8 mouse cellular contexts compared by ENCODE assay signal in the genomic region with DNA sequence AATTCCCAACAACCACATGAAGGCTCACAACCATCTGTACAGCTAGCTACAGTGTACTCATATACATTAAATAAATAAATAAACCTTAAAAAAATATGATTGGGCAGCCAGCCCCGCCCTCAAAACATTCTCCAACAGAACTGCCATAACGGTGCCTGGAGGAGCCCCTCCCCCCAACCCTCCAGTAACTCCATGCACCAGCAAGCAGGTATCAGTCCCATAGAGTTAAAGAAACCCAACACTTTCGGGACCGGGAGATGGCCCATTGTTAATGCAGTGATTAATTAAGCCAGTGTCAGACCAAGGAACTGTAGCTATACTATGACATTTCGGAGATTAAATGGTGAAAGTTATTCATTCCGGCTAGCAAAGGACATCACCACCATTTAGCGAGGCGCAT. TPM values are rescaled to one million over a fixed set of nuclear protein-coding genes. Genes with fewer than 3 reads are reported as not detected.
DNase-seq lines count a peak whose midpoint lies in the region; ATAC-seq and TF ChIP-seq lines count a peak whose summit lies in the region.

No protein-coding gene starts in this region.

- peak overlapping the region; percentile 90; the same call in 1 of the 2 replicates for H3K27ac ChIP-seq in kidney, embryonic 14.5 days (ENCODE audit: low read depth, low read length)
- H3K27ac ChIP-seq in bone marrow macrophage, adult 2 months (ENCODE audit: insufficient read depth, low read depth, low read length), result no peak overlapping the region
- peak overlapping the region; percentile 90 for H3K27ac ChIP-seq in hindbrain, embryonic 10.5 days
- H3K27ac ChIP-seq in midbrain, embryonic 12.5 days (replicated peaks), result peak overlapping the region; percentile 76

- H3K9ac ChIP-seq in kidney, embryonic 14.5 days (ENCODE audit: low read depth, low read length), result peak overlapping the region; percentile 86
- H3K9ac ChIP-seq in midbrain, embryonic 12.5 days (replicated peaks), result peak overlapping the region; percentile 70

- H3K4me1 ChIP-seq in kidney, embryonic 14.5 days (ENCODE audit: control insufficient read depth, insufficient read depth, low read length), result peaks cover 4% of the 10 kb centered on the region; the same call in 1 of the 2 replicates
- peaks cover 3% of the 10 kb centered on the region for H3K4me1 ChIP-seq in bone marrow macrophage, adult 2 months (ENCODE audit: control insufficient read depth, insufficient read depth, low read length)
- H3K4me1 ChIP-seq in hindbrain, embryonic 10.5 days (replicated peaks), result peaks cover 16% of the 10 kb centered on the region
- H3K4me1 ChIP-seq in midbrain, embryonic 12.5 days, result peaks cover 10% of the 10 kb centered on the region

- peaks cover 41% of the 10 kb centered on the region for H3K36me3 ChIP-seq in kidney, embryonic 14.5 days (ENCODE audit: control insufficient read depth, insufficient read depth, low read length)
- H3K36me3 ChIP-seq in hindbrain, embryonic 10.5 days, result peaks cover 43% of the 10 kb centered on the region
- peaks cover 41% of the 10 kb centered on the region for H3K36me3 ChIP-seq in midbrain, embryonic 12.5 days

- H3K4me2 ChIP-seq in kidney, embryonic 14.5 days (replicated peaks; ENCODE audit: low read depth, low read length), result peak overlapping the region; percentile 64
- peak overlapping the region; percentile 77 for H3K4me2 ChIP-seq in midbrain, embryonic 12.5 days (replicated peaks)

- H3K9me3 ChIP-seq in kidney, embryonic 14.5 days (ENCODE audit: control insufficient read depth, low read length), result no peaks in the 10 kb centered on the region
- H3K9me3 ChIP-seq in hindbrain, embryonic 10.5 days, result no peaks in the 10 kb centered on the region
- H3K9me3 ChIP-seq in midbrain, embryonic 12.5 days, result no peaks in the 10 kb centered on the region

- H3K27me3 ChIP-seq in kidney, embryonic 14.5 days (ENCODE audit: control insufficient read depth, insufficient read depth, low read length), result no peaks in the 10 kb centered on the region
- H3K27me3 ChIP-seq in hindbrain, embryonic 10.5 days (ENCODE audit: insufficient read depth, poor library complexity, severe bottlenecking), result no peaks in the 10 kb centered on the region
- H3K27me3 ChIP-seq in midbrain, embryonic 12.5 days, result no peaks in the 10 kb centered on the region

- no peak for DNase-seq in kidney, adult 11 months
- DNase-seq in hindbrain, embryonic 10.5 days (ENCODE audit: low spot score), result no peak
- no peak for DNase-seq in left cerebral cortex, postnatal 25 days (ENCODE audit: low spot score in 2 of 2)
- no peak for DNase-seq in ovary, postnatal 36 days (ENCODE audit: low spot score)

- WGBS in kidney, embryonic 14.5 days, result 9% methylated on average over 8 of the region's 8 CpGs
- WGBS in hindbrain, embryonic 10.5 days, result 21% methylated on average over 8 of the region's 8 CpGs
- 17% methylated on average over 8 of the region's 8 CpGs for WGBS in midbrain, embryonic 12.5 days

- H3K4me3 ChIP-seq in kidney, embryonic 14.5 days (ENCODE audit: low read length), result peak overlapping the region; percentile 96
- H3K4me3 ChIP-seq in bone marrow macrophage, adult 2 months (ENCODE audit: insufficient read depth, low read length), result peak overlapping the region; percentile 92
- peak overlapping the region; percentile 91 for H3K4me3 ChIP-seq in hindbrain, embryonic 10.5 days
- peak overlapping the region; percentile 95 for H3K4me3 ChIP-seq in midbrain, embryonic 12.5 days

- no peak for ATAC-seq in kidney, embryonic 14.5 days (ENCODE audit: low FRiP score, low TSS enrichment)
- 0 out of 2 replicates have a peak, but pooled peaks have one; percentile 8 for ATAC-seq in midbrain, embryonic 12.5 days (ENCODE audit: low FRiP score, low read depth)
- no peak for ATAC-seq in megakaryocyte progenitor cell, adult 5-6 weeks (replicated peaks; ENCODE audit: poor library complexity)

- TF ChIP-seq CTCF in bone marrow macrophage, adult 2 months (IDR thresholded peaks at IDR 0.05; ENCODE audit: low read depth, low read length), result no peak

- TF ChIP-seq POLR2A in bone marrow macrophage, adult 2 months (IDR thresholded peaks at IDR 0.05; ENCODE audit: borderline replicate concordance, low read depth, low read length), result no peak

- intact Hi-C loops in left cerebral cortex, postnatal 25 days (cut with DNase I), result no loop called here

RNA-seq across cellular contexts. Expression of gene Rrp1, which starts 1.0 kb away (rescaled TPM):
- polyA plus RNA-seq in kidney, embryonic 14.5 days (2014; fragmentation: Nextera tagmentation; extraction: Ambion mirVana), result 228 and 265 TPM in 2 replicates
- polyA plus RNA-seq in bone marrow macrophage, adult 2 months (2012; ENCODE audit: insufficient read depth, insufficient read length, missing spikeins), result 138 and 145 TPM in 2 replicates
- polyA plus RNA-seq in hindbrain, embryonic 10.5 days (2016; fragmentation: Nextera tagmentation; extraction: Ambion mirVana), result 322 and 331 TPM in 2 replicates
- polyA plus RNA-seq in midbrain, embryonic 12.5 days (2016; fragmentation: Nextera tagmentation; extraction: Ambion mirVana), result 320 and 330 TPM in 2 replicates
- total RNA-seq in left cerebral cortex, postnatal 25 days (2021), result 100 to 1,000 TPM; 349 to 350 TPM
- total RNA-seq in megakaryocyte progenitor cell, adult 5-6 weeks (2015), result 56.7 and 60.6 TPM in 2 replicates
- total RNA-seq in megakaryocyte progenitor cell, adult 5-6 weeks (2017), result 336 and 416 TPM in 2 replicates

RNA-seq across cellular contexts. Expression of gene Cstb, which starts 13.6 kb away (rescaled TPM):
- 206 and 270 TPM in 2 replicates for polyA plus RNA-seq in kidney, embryonic 14.5 days (2014; fragmentation: Nextera tagmentation; extraction: Ambion mirVana)
- 742 and 743 TPM in 2 replicates for polyA plus RNA-seq in bone marrow macrophage, adult 2 months (2012; ENCODE audit: insufficient read depth, insufficient read length, missing spikeins)
- 117 and 129 TPM in 2 replicates for polyA plus RNA-seq in hindbrain, embryonic 10.5 days (2016; fragmentation: Nextera tagmentation; extraction: Ambion mirVana)
- polyA plus RNA-seq in midbrain, embryonic 12.5 days (2016; fragmentation: Nextera tagmentation; extraction: Ambion mirVana), result 112 and 114 TPM in 2 replicates
- 10 to 100 TPM; 39.5 to 42.4 TPM for total RNA-seq in left cerebral cortex, postnatal 25 days (2021)
- 48.9 and 56.0 TPM in 2 replicates for total RNA-seq in megakaryocyte progenitor cell, adult 5-6 weeks (2015)
- 41.9 and 51.4 TPM in 2 replicates for total RNA-seq in megakaryocyte progenitor cell, adult 5-6 weeks (2017)

RNA-seq across cellular contexts. Expression of gene Pdxk, which starts 52.9 kb away (rescaled TPM):
- 6.9 and 13.2 TPM in 2 replicates for polyA plus RNA-seq in kidney, embryonic 14.5 days (2014; fragmentation: Nextera tagmentation; extraction: Ambion mirVana)
- 112 and 121 TPM in 2 replicates for polyA plus RNA-seq in bone marrow macrophage, adult 2 months (2012; ENCODE audit: insufficient read depth, insufficient read length, missing spikeins)
- 10.0 and 11.1 TPM in 2 replicates for polyA plus RNA-seq in hindbrain, embryonic 10.5 days (2016; fragmentation: Nextera tagmentation; extraction: Ambion mirVana)
- 10.0 and 10.9 TPM in 2 replicates for polyA plus RNA-seq in midbrain, embryonic 12.5 days (2016; fragmentation: Nextera tagmentation; extraction: Ambion mirVana)
- total RNA-seq in left cerebral cortex, postnatal 25 days (2021), result 100 to 1,000 TPM; 109 to 122 TPM
- 24.7 and 28.1 TPM in 2 replicates for total RNA-seq in megakaryocyte progenitor cell, adult 5-6 weeks (2015)
- total RNA-seq in megakaryocyte progenitor cell, adult 5-6 weeks (2017), result 18.8 and 19.9 TPM in 2 replicates

RNA-seq across cellular contexts. Expression of gene Agpat3, which starts 59.6 kb away (rescaled TPM):
- polyA plus RNA-seq in kidney, embryonic 14.5 days (2014; fragmentation: Nextera tagmentation; extraction: Ambion mirVana), result 66.4 and 84.7 TPM in 2 replicates
- 36.8 and 39.8 TPM in 2 replicates for polyA plus RNA-seq in bone marrow macrophage, adult 2 months (2012; ENCODE audit: insufficient read depth, insufficient read length, missing spikeins)
- 40.1 and 47.2 TPM in 2 replicates for polyA plus RNA-seq in hindbrain, embryonic 10.5 days (2016; fragmentation: Nextera tagmentation; extraction: Ambion mirVana)
- polyA plus RNA-seq in midbrain, embryonic 12.5 days (2016; fragmentation: Nextera tagmentation; extraction: Ambion mirVana), result 58.2 TPM in 2 replicates
- 100 to 1,000 TPM; 258 to 277 TPM for total RNA-seq in left cerebral cortex, postnatal 25 days (2021)
- total RNA-seq in megakaryocyte progenitor cell, adult 5-6 weeks (2015), result 2.7 and 3.1 TPM in 2 replicates
- total RNA-seq in megakaryocyte progenitor cell, adult 5-6 weeks (2017), result 1.8 and 4.1 TPM in 2 replicates
